Mouse (Mus musculus): ENCODE data around the gene Cntn2.

The Cntn2 gene

GRCm38 (mm10) chr1:132542762-132543306, at the start of gene Cntn2:
Cntn2 (minus strand) TSS chr1:132543256.
- DNase-seq, result no peak

GRCm38 (mm10) chr1:132592145-132592544, 49.1 kb upstream of the Cntn2 start:
- no peak for DNase-seq

- no peak for DNase-seq
Measured at GRCm38 (mm10) chr1:132591399-132591930, 48.4 kb upstream of the Cntn2 start.

GRCm38 (mm10) chr1:132586679-132587201, 43.7 kb upstream of the Cntn2 start:
- DNase-seq, result no peak

- DNase-seq, result no peak
Measured at GRCm38 (mm10) chr1:132585376-132585775, 42.3 kb upstream of the Cntn2 start.

- no peak for DNase-seq
Measured at GRCm38 (mm10) chr1:132582998-132583604, 40.0 kb upstream of the Cntn2 start.

GRCm38 (mm10) chr1:132581845-132582839, 39.1 kb upstream of the Cntn2 start:
- DNase-seq, result no peak

- DNase-seq, result no peak
Measured at GRCm38 (mm10) chr1:132580063-132580462, 37.0 kb upstream of the Cntn2 start.

- DNase-seq, result no peak
Measured at GRCm38 (mm10) chr1:132576845-132577244, 33.8 kb upstream of the Cntn2 start.

- DNase-seq, result no peak
Measured at GRCm38 (mm10) chr1:132572851-132573250, 29.8 kb upstream of the Cntn2 start.

GRCm38 (mm10) chr1:132571613-132572012, 28.6 kb upstream of the Cntn2 start:
- DNase-seq, result no peak

GRCm38 (mm10) chr1:132570906-132571305, 27.9 kb upstream of the Cntn2 start:
- DNase-seq, result no peak

GRCm38 (mm10) chr1:132570068-132570780, 27.2 kb upstream of the Cntn2 start:
- no peak for DNase-seq

GRCm38 (mm10) chr1:132569516-132569915, 26.5 kb upstream of the Cntn2 start:
- DNase-seq, result no peak

GRCm38 (mm10) chr1:132567336-132568125, 24.5 kb upstream of the Cntn2 start:
- DNase-seq, result no peak

- DNase-seq, result no peak
Measured at GRCm38 (mm10) chr1:132565766-132566165, 22.7 kb upstream of the Cntn2 start.

GRCm38 (mm10) chr1:132564946-132565345, 21.9 kb upstream of the Cntn2 start:
- no peak for DNase-seq

- DNase-seq, result no peak
Measured at GRCm38 (mm10) chr1:132562337-132562795, 19.3 kb upstream of the Cntn2 start.

- no peak for DNase-seq
Measured at GRCm38 (mm10) chr1:132560907-132561700, 18.0 kb upstream of the Cntn2 start.

GRCm38 (mm10) chr1:132559045-132559444, 16.0 kb upstream of the Cntn2 start:
- no peak for DNase-seq

Measured in thymus, postnatal 25 days (tissue).